Mouse (Mus musculus) testis, adult 2 months (tissue): ENCODE data around the gene Tmem29.
"Not testable (repeated sequence)": the region's sequence is repeated elsewhere in the genome, so short reads cannot be mapped to it uniquely, and the experiment has no call there.

Source experiments
- CTCF ChIP-seq: fragments of 200-500 bp; IDR thresholded peaks from 2 replicates; pipeline ENCODE4 v1.5.1; 2012; ENCODE audit warnings: low read depth, mild to moderate bottlenecking, inconsistent platforms, low read length, moderate library complexity; ENCODE audit not compliant: control insufficient read depth, insufficient read depth, insufficient replicate concordance
- POLR2A ChIP-seq: fragments of 200-500 bp; IDR thresholded peaks from 2 replicates; pipeline ENCODE4 v1.6.1; 2012; ENCODE audit warnings: low read depth, mild to moderate bottlenecking, inconsistent platforms, low read length, moderate library complexity; ENCODE audit not compliant: control insufficient read depth

DNA sequence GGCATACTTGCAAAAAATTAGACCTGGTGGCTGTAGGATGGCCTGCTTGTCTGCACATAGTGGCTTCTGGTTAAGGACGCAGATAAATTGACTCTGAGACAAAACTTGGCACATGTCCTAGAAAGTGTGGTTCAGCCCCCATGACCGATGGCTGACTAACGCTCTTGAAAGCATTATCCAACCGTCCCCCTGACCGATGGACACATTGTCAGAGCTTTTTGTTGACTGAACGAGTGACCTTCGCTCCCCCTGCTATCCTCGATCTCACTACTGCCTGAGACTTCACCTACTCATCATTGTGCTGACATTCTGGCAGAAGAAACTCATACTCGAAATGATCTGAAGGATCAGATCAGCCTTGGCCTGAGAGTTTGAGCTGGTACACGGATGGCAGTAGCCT lies 28.9 kb upstream of the Tmem29 start:
- not testable (repeated sequence) for TF ChIP-seq POLR2A, CTCF
